Mouse (Mus musculus) left cerebral cortex, postnatal 25 days (tissue): ENCODE measurements around the gene Pheta1. TPM values are rescaled to one million over a fixed set of nuclear protein-coding genes. Genes with fewer than 3 reads are reported as not detected.
A peak's percentile ranks its signal among the peaks of the same experiment; 100 is the strongest.

Source experiments
- DNase-seq, 2 experiments: peaks; one replicate each; pipeline ENCODE4 v3.0.0; 2022; ENCODE audit warnings: low spot score in 2 of 2, mixed read lengths in 1 of 2
- intact Hi-C: fragments of 180-260 bp; cut with DNase I; formaldehyde crosslinking; loops from one replicate; pipeline ENCODE4 v1.15.1; 2025
- microRNA-seq, 2 experiments: library from miRNA; unstranded; fragments of <30 nt; microRNA quantifications; one replicate each; pipeline ENCODE4 v1.2.0; 2022
- total RNA-seq, 2 experiments: library from RNA; stranded (reverse); gene quantifications; 2 replicates each; pipeline ENCODE4 v1.2.3; 2021

Pheta1 gene
- total RNA-seq, 2 experiments from 2014 or later: 7.4 to 11.2 TPM

DNA sequence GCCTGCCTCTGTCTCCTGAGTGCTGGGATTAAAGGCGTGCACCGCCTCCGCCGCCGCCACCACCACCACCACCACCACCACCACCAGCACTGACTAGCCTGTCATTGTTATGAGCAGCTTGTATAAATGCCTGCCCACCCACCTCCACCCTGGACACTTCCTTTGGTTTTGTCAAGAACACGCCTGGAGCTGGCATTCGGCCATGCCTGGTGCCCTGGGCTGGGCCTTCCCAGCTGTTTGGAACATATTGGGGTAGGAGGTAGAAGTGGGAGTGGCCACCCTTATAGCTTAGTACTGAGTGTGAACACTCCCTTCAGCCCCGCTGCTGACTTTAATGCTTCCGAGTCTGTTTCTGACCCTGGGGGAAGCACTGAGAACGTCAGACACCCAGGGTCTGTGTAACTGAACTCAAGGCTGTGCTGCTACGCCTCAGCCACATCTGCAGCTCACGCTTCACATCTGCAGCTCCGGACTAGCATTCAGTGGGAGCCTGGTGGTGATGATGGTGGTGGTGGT, 22.8 kb downstream of the Pheta1 start:
- intact Hi-C loops: loop anchor here (1.0 kb wide), 2 partner anchors 188 to 218 kb away; no protein-coding TSS in a partner anchor

GRCm38 (mm10) chr5:121872158-121872557, 23.4 kb downstream of the Pheta1 start:
- intact Hi-C loops: loop anchor here (1.0 kb wide), 2 partner anchors 187 to 217 kb away; no protein-coding TSS in a partner anchor
- DNase-seq: peak; percentile 75 to 78

More for the DNA sequence above, 22.8 kb downstream of the Pheta1 start:
- no peak for DNase-seq

DNA sequence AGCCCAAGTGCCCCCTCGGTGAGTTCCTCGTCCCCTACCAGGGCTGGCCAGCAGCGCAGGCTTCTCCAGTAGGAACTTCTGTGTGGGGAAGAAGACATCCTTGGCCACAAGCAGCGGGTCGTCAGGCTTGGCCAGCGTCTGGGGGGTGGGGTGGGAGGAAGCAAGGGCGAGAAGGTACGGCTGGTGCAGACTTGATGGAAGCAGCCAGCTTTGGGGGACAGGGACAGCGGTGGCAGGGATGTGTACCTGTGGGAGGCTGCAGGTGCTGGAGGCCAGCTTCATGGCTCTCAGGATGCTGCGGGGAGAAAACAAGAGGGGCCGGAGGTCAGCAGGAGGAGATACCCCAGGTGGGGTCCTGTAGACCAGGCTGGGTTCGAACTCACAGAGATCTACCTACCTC, 26.3 kb downstream of the Pheta1 start:
- no peak for DNase-seq
- intact Hi-C loops: no loop called here

DNA sequence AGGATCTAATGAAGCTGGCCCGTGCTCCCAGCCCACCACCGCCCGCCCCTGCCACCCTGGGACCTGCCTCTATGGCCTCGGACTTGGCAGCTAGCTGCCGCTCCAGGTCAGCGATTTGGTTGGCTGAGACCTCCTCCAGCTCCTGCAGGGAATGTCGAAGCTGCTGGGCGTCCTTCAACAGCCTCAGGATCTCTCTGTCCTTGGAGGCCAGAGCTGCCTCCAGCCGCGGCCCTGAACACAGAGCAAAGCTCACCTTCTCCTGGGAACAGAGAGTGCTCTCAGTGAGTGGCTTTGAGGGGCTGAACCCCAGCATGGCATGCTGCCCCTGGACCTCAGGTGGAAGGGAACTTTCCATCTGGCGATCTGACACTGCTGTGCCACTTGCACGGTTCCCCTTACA, 28.1 kb downstream of the Pheta1 start:
- intact Hi-C loops: no loop called here
- no peak for DNase-seq

DNA sequence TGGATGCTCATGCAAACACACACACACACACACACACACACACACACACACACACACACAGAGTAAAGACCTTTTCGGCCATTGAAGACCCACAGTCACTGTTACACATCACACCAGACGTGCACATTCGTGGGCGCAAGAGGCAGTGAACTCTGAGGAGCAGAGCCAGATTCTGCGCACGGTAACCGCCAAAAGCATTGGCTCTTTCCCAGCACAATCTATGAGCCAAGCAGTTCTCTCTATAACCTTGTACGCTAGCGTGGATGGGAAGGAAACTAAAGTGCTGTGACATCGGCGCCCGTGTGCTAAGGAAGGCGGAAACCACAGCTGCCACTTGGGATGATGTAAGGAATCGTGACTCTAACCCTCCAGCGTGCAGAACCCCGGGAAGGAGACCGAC, 29.9 kb downstream of the Pheta1 start:
- DNase-seq: no peak

GRCm38 (mm10) chr5:121879211-121879610, 30.4 kb downstream of the Pheta1 start:
- DNase-seq: peak in 1 of 2 experiments; percentile 31
- intact Hi-C loops: no loop called here

More for the DNA sequence above, 29.9 kb downstream of the Pheta1 start:
- intact Hi-C loops: no loop called here

DNA sequence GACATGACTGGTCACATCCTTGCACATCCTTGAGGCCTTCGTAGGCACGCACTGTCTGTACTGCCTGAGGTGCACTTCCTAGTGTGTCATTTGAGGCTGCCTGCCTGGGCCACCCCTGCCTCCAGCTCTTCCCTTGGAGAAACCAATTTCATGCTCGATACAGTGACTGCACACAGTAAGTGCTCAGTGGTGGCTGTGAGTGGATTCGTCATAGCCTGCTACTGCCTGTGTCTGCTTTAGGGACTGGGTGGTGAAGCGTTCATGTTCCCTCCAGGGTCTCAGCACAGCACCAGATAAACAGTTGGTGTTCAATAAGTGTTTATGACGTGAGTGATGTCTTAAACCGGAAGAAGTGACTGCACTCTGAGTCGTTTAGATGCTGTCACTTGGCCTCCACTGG, 34.6 kb downstream of the Pheta1 start:
- no peak for DNase-seq
- intact Hi-C loops: no loop called here

GRCm38 (mm10) chr5:121889375-121889774, 40.6 kb downstream of the Pheta1 start:
- intact Hi-C loops: no loop called here

GRCm38 (mm10) chr5:121889819-121890362, 41.1 kb downstream of the Pheta1 start:
- no peak for DNase-seq
- intact Hi-C loops: loop anchor here (5.0 kb wide), 3 partner anchors 112 to 192 kb away; no protein-coding TSS in a partner anchor

More at GRCm38 (mm10) chr5:121889375-121889774, 40.6 kb downstream of the Pheta1 start:
- DNase-seq: no peak

DNA sequence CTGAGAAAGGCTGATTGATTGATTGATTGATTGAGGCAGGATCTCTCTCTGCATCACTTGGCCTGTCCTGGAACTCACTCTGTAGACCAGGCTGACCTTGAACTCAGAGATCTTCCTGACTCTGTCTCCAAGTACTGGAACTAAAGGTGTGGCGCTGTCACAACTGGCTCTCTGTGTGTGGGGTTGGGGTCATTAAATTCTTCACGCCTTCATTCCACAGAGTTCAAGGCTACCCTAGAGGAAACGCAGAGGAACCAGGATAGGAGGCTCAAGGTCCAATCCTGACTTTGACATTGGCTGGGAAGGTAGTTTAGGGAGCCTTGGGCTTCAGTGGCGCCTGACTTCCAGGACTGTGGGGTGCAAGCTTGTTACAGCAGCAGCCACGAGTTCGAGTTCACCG, 42.1 kb downstream of the Pheta1 start:
- no peak for DNase-seq
- intact Hi-C loops: loop anchor here (5.0 kb wide), 3 partner anchors 111 to 191 kb away; no protein-coding TSS in a partner anchor

DNA sequence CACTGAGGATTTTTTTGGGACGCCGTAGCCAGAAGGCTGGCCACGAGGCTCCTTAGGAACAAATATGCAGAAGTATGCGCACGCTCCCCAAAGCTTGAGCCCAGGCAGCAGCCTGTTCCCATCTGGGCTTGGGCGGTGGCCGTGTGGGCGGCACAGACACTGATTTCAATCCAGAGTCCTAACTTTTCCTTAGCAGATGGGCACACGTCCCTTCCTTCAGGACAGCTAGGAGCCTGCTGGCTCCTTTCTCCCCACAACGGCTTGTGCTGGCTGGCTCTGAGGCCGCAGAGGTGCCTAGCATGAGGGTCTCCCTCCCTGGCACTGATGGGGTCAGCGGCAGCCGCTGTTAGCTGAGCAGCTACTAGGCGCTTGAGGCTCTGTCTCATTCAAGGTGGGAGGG, 43.5 kb downstream of the Pheta1 start:
- DNase-seq: peak; percentile 77 to 96
- intact Hi-C loops: loop anchor here (2.0 to 5.0 kb wide), 4 partner anchors 33 to 190 kb away; no protein-coding TSS in a partner anchor

GRCm38 (mm10) chr5:121893581-121893980, 44.8 kb downstream of the Pheta1 start:
- intact Hi-C loops: loop anchor here (2.0 to 5.0 kb wide), 4 partner anchors 31 to 189 kb away; no protein-coding TSS in a partner anchor
- peak in 1 of 2 experiments; percentile 45 for DNase-seq

- intact Hi-C loops: loop anchor here (5.0 kb wide), 3 partner anchors 108 to 188 kb away; no protein-coding TSS in a partner anchor
- peak in 1 of 2 experiments; percentile 49 for DNase-seq
These were observed 45.9 kb downstream of the Pheta1 start for GRCm38 (mm10) chr5:121894647-121895046.

GRCm38 (mm10) chr5:121895117-121895756, 46.5 kb downstream of the Pheta1 start:
- peak in 1 of 2 experiments; percentile 26 for DNase-seq
- intact Hi-C loops: no loop called here

GRCm38 (mm10) chr5:121902809-121903745, 54.3 kb downstream of the Pheta1 start:
- intact Hi-C loops: no loop called here
- DNase-seq: no peak

Small RNA genes within 50 kb of the gene (microRNA-seq; reads per million reads assigned to microRNA genes)
- gene Mir7031: 8.1 to 8.9 reads per million in 2 experiments

Other genes with a start within 250 kb of the Pheta1 start
- 1 to 10 TPM; 4.9 to 7.9 TPM for gene Acad12, start 230.0 kb upstream of the Pheta1 start, total RNA-seq
- gene Acad10, start 188.5 kb upstream of the Pheta1 start, total RNA-seq: 1 to 10 TPM; 3.0 to 4.1 TPM
- gene Brap, start 188.4 kb upstream of the Pheta1 start, total RNA-seq: 10 to 100 TPM; 65.3 to 65.5 TPM
- 100 to 1,000 TPM; 228 to 234 TPM for gene Atxn2, start 137.6 kb upstream of the Pheta1 start, total RNA-seq
- 10 to 100 TPM; 21.6 to 22.1 TPM for gene Sh2b3, start 11.3 kb upstream of the Pheta1 start, total RNA-seq
- 100 to 1,000 TPM; 196 to 205 TPM for gene Cux2, start 201.1 kb downstream of the Pheta1 start, total RNA-seq